Mouse (Mus musculus): ENCODE measurements around the gene Tuba1c.

- TF ChIP-seq CTCF (IDR thresholded peaks at IDR 0.05; ENCODE audit: insufficient read depth, low read length) = no peak
- TF ChIP-seq POLR2A (IDR thresholded peaks at IDR 0.05; ENCODE audit: borderline replicate concordance, extremely low read depth, low read depth, low read length) = no peak
Measured at GRCm38 (mm10) chr15:99010896-99011295, 18.8 kb upstream of the Tuba1c start.
